Mouse (Mus musculus) forebrain, embryonic 10.5 days (tissue): Measurements from ENCODE around the gene Lxn. TPM values are rescaled to one million over a fixed set of nuclear protein-coding genes. Genes with fewer than 3 reads are reported as not detected.

Experiments used
- DNase-seq: peaks from one replicate; pipeline ENCODE4 v3.0.0-alpha.2; 2017; ENCODE audit warnings: low spot score; ENCODE audit errors: extremely low spot score
- H3K27ac ChIP-seq: fragments of 300-500 bp; sonication (generic); 2 replicates; pipeline ENCODE4 v1.5.1; 2016; ENCODE audit warnings: mild to moderate bottlenecking
- H3K27me3 ChIP-seq: fragments of 300-500 bp; sonication (generic); 2 replicates; pipeline ENCODE4 v1.6.1; 2016; ENCODE audit warnings: mild to moderate bottlenecking; ENCODE audit not compliant: poor library complexity, severe bottlenecking
- H3K36me3 ChIP-seq: fragments of 300-500 bp; sonication (generic); replicated peaks from 2 replicates; pipeline ENCODE4 v1.6.1; 2016; ENCODE audit warnings: mild to moderate bottlenecking, moderate library complexity
- H3K4me1 ChIP-seq: fragments of 300-500 bp; sonication (generic); 2 replicates; pipeline ENCODE4 v1.6.1; 2016
- H3K4me3 ChIP-seq: fragments of 300-500 bp; sonication (generic); 2 replicates; pipeline ENCODE4 v1.5.1; 2016; ENCODE audit warnings: mild to moderate bottlenecking, moderate library complexity
- H3K9me3 ChIP-seq: fragments of 300-500 bp; sonication (generic); 2 replicates; pipeline ENCODE4 v1.6.1; 2016; ENCODE audit warnings: mild to moderate bottlenecking, moderate library complexity
- WGBS: fragments of 180-500 bp; shearing (Covaris S2); methylation state at CpG from one replicate; pipeline ENCODE4 v1.1.7; 2016; 5-methylcytosine and 5-hydroxymethylcytosine counted together
- polyA plus RNA-seq: library from polyadenylated mRNA; unstranded; fragments of >200 nt; fragmentation: Nextera tagmentation; extraction: Ambion mirVana; gene quantifications from 2 replicates; pipeline ENCODE4 v1.2.1, GENCODE M21; 2016

Lxn gene
- polyA plus RNA-seq, 1 experiment from 2014 or later = 40.1 TPM

- Histone ChIP-seq H3K9me3 (no peaks in the 10 kb centered on the region), H3K36me3 (no peaks in the 10 kb centered on the region), H3K27me3 (no peaks in the 10 kb centered on the region), H3K4me3 (no peak overlapping the region), H3K27ac (no peak overlapping the region), H3K4me1 (no peaks in the 10 kb centered on the region)
- WGBS = 91% methylated on average over 2 of the region's 2 CpGs
- no peak for DNase-seq
Measured at GRCm38 (mm10) chr3:67485233-67485632, 21.5 kb upstream of the Lxn start.

- no peaks in the 10 kb centered on the region for H3K4me1 ChIP-seq
- no peak overlapping the region for H3K27ac ChIP-seq
- WGBS = 93% methylated on average over 10 of the region's 10 CpGs
- peaks cover 21% of the 10 kb centered on the region for H3K36me3 ChIP-seq
- no peaks in the 10 kb centered on the region for H3K27me3 ChIP-seq
- H3K4me3 ChIP-seq = no peak overlapping the region
- no peak for DNase-seq
- H3K9me3 ChIP-seq = no peaks in the 10 kb centered on the region
Measured at GRCm38 (mm10) chr3:67482400-67482799, 18.7 kb upstream of the Lxn start.

- no peaks in the 10 kb centered on the region for H3K27me3 ChIP-seq
- no peak for DNase-seq
- peaks cover 45% of the 10 kb centered on the region for H3K36me3 ChIP-seq
- H3K4me3 ChIP-seq = no peak overlapping the region
- WGBS = 94% methylated on average over 11 of the region's 11 CpGs
- no peak overlapping the region for H3K27ac ChIP-seq
- H3K4me1 ChIP-seq = no peaks in the 10 kb centered on the region
- H3K9me3 ChIP-seq = no peaks in the 10 kb centered on the region
Measured at GRCm38 (mm10) chr3:67479806-67480205, 16.1 kb upstream of the Lxn start.

- H3K36me3 ChIP-seq = peaks cover 79% of the 10 kb centered on the region
- H3K4me1 ChIP-seq = no peaks in the 10 kb centered on the region
- no peaks in the 10 kb centered on the region for H3K27me3 ChIP-seq
- no peaks in the 10 kb centered on the region for H3K9me3 ChIP-seq
- no peak overlapping the region for H3K27ac ChIP-seq
- H3K4me3 ChIP-seq = no peak overlapping the region
- 96% methylated on average over 6 of the region's 6 CpGs for WGBS
- no peak for DNase-seq
Measured at GRCm38 (mm10) chr3:67473438-67473837, 9.7 kb upstream of the Lxn start.

- no peaks in the 10 kb centered on the region for H3K27me3 ChIP-seq
- no peak overlapping the region for H3K27ac ChIP-seq
- no peaks in the 10 kb centered on the region for H3K9me3 ChIP-seq
- H3K36me3 ChIP-seq = peaks cover 75% of the 10 kb centered on the region
- no peak overlapping the region for H3K4me3 ChIP-seq
- 87% methylated on average over 4 of the region's 4 CpGs for whole genome bisulfite sequencing
- DNase-seq = no peak
- H3K4me1 ChIP-seq = no peaks in the 10 kb centered on the region
Measured at GRCm38 (mm10) chr3:67471408-67472127, 7.8 kb upstream of the Lxn start.

GRCm38 (mm10) chr3:67467281-67467680 is 3.6 kb upstream of the Lxn start:
- H3K36me3 ChIP-seq = peaks cover 45% of the 10 kb centered on the region
- peaks cover 19% of the 10 kb centered on the region for H3K4me1 ChIP-seq
- no peaks in the 10 kb centered on the region for H3K9me3 ChIP-seq
- no peak overlapping the region for H3K4me3 ChIP-seq
- 93% methylated on average over 2 of the region's 2 CpGs for WGBS
- no peak for DNase-seq
- H3K27ac ChIP-seq = no peak overlapping the region
- H3K27me3 ChIP-seq = no peaks in the 10 kb centered on the region

- H3K4me3 ChIP-seq = no peak overlapping the region
- H3K4me1 ChIP-seq = peaks cover 26% of the 10 kb centered on the region
- no peaks in the 10 kb centered on the region for H3K27me3 ChIP-seq
- no peak overlapping the region for H3K27ac ChIP-seq
- DNase-seq = no peak
- WGBS = 94% methylated on average over 5 of the region's 5 CpGs
- no peaks in the 10 kb centered on the region for H3K9me3 ChIP-seq
- H3K36me3 ChIP-seq = peaks cover 42% of the 10 kb centered on the region
Measured at GRCm38 (mm10) chr3:67466576-67466975, 2.9 kb upstream of the Lxn start.

- DNase-seq = no peak
- Histone ChIP-seq H3K9me3 (no peaks in the 10 kb centered on the region), H3K27me3 (no peaks in the 10 kb centered on the region), H3K4me1 (peaks cover 28% of the 10 kb centered on the region), H3K27ac (peak overlapping the region; percentile 85), H3K4me3 (peak overlapping the region; percentile 67), H3K36me3 (peaks cover 46% of the 10 kb centered on the region)
- WGBS = 7% methylated on average over 12 of the region's 12 CpGs
Measured at GRCm38 (mm10) chr3:67463001-67463400, 725 bp downstream of the Lxn start.

- H3K27ac ChIP-seq = no peak overlapping the region
- no peaks in the 10 kb centered on the region for H3K27me3 ChIP-seq
- WGBS = 66% methylated on average over 10 of the region's 10 CpGs
- H3K9me3 ChIP-seq = no peaks in the 10 kb centered on the region
- H3K4me1 ChIP-seq = peaks cover 28% of the 10 kb centered on the region
- H3K36me3 ChIP-seq = peaks cover 46% of the 10 kb centered on the region
- H3K4me3 ChIP-seq = peak overlapping the region; percentile 67
- no peak for DNase-seq
Measured at GRCm38 (mm10) chr3:67462578-67462977, 1.1 kb downstream of the Lxn start.

GRCm38 (mm10) chr3:67462015-67462414 is 1.7 kb downstream of the Lxn start:
- Histone ChIP-seq H3K27ac (no peak overlapping the region), H3K4me1 (peaks cover 28% of the 10 kb centered on the region), H3K9me3 (no peaks in the 10 kb centered on the region), H3K4me3 (no peak overlapping the region), H3K36me3 (peaks cover 50% of the 10 kb centered on the region), H3K27me3 (no peaks in the 10 kb centered on the region)
- 82% methylated on average over 7 of the region's 7 CpGs for WGBS
- DNase-seq = no peak

GRCm38 (mm10) chr3:67459881-67460280 is 3.8 kb downstream of the Lxn start:
- Histone ChIP-seq H3K4me1 (peaks cover 28% of the 10 kb centered on the region), H3K4me3 (no peak overlapping the region), H3K27ac (no peak overlapping the region), H3K9me3 (no peaks in the 10 kb centered on the region), H3K27me3 (no peaks in the 10 kb centered on the region), H3K36me3 (peaks cover 64% of the 10 kb centered on the region)
- DNase-seq = no peak
- 76% methylated on average over 3 of the region's 3 CpGs for WGBS

GRCm38 (mm10) chr3:67450601-67451210 is 13.0 kb downstream of the Lxn start:
- H3K27ac ChIP-seq = no peak overlapping the region
- WGBS = 90% methylated on average over 5 of the region's 5 CpGs
- peaks cover 99% of the 10 kb centered on the region for H3K36me3 ChIP-seq

GRCm38 (mm10) chr3:67449660-67450059 is 14.1 kb downstream of the Lxn start:
- no peak overlapping the region for H3K4me3 ChIP-seq
- 94% methylated on average over 21 of the region's 21 CpGs for WGBS
- H3K36me3 ChIP-seq = peaks cover 99% of the 10 kb centered on the region

More at GRCm38 (mm10) chr3:67450601-67451210, 13.0 kb downstream of the Lxn start:
- H3K4me1 ChIP-seq = no peaks in the 10 kb centered on the region
- H3K4me3 ChIP-seq = no peak overlapping the region
- H3K27me3 ChIP-seq = no peaks in the 10 kb centered on the region
- no peak for DNase-seq
- H3K9me3 ChIP-seq = no peaks in the 10 kb centered on the region

More at GRCm38 (mm10) chr3:67449660-67450059, 14.1 kb downstream of the Lxn start:
- no peaks in the 10 kb centered on the region for H3K27me3 ChIP-seq
- no peak for DNase-seq
- H3K27ac ChIP-seq = no peak overlapping the region
- no peaks in the 10 kb centered on the region for H3K4me1 ChIP-seq
- no peaks in the 10 kb centered on the region for H3K9me3 ChIP-seq
